Mouse (Mus musculus) midbrain, embryonic 11.5 days (tissue): ENCODE data around the gene Aldh9a1. TPM values are rescaled to one million over a fixed set of nuclear protein-coding genes. Genes with fewer than 3 reads are reported as not detected.

Source experiments
- ATAC-seq: fragments of 200-750 bp; cut with Nextera tagmentation; 2 replicates; pipeline ENCODE4 v1.8.0; 2017; ENCODE audit warnings: moderate TSS enrichment, moderate library complexity; ENCODE audit not compliant: low FRiP score
- DNase-seq: peaks from one replicate; pipeline ENCODE4 v3.0.0; 2015; ENCODE audit warnings: low spot score; ENCODE audit errors: missing footprints
- H3K27ac ChIP-seq: fragments of 300-500 bp; sonication (generic); 2 replicates; pipeline ENCODE4 v1.5.1; 2014; ENCODE audit warnings: low read depth, low read length
- H3K27me3 ChIP-seq: fragments of 300-500 bp; sonication (generic); 2 replicates; pipeline ENCODE4 v1.6.1; 2014; ENCODE audit warnings: mild to moderate bottlenecking, low read length, moderate library complexity, mixed read lengths; ENCODE audit not compliant: control insufficient read depth, insufficient read depth
- H3K36me3 ChIP-seq: fragments of 300-500 bp; sonication (generic); 2 replicates; pipeline ENCODE4 v1.6.1; 2014; ENCODE audit warnings: mild to moderate bottlenecking, low read length, moderate library complexity, mixed read lengths; ENCODE audit not compliant: control insufficient read depth, insufficient read depth
- H3K4me1 ChIP-seq: fragments of 300-500 bp; sonication (generic); 2 replicates; pipeline ENCODE4 v1.6.1; 2014; ENCODE audit warnings: low read length; ENCODE audit not compliant: control insufficient read depth, insufficient read depth
- H3K4me2 ChIP-seq: fragments of 300-500 bp; sonication (generic); 2 replicates; pipeline ENCODE4 v1.6.1; 2014; ENCODE audit warnings: mild to moderate bottlenecking, moderate library complexity
- H3K4me3 ChIP-seq: fragments of 300-500 bp; sonication (generic); 2 replicates; pipeline ENCODE4 v1.5.1; 2014; ENCODE audit warnings: low read depth, low read length
- H3K9ac ChIP-seq: fragments of 300-500 bp; sonication (generic); 2 replicates; pipeline ENCODE4 v1.6.1; 2014; ENCODE audit warnings: low read length
- H3K9me3 ChIP-seq: fragments of 300-500 bp; sonication (generic); 2 replicates; pipeline ENCODE4 v1.6.1; 2016; ENCODE audit warnings: low read length; ENCODE audit not compliant: control insufficient read depth
- WGBS: fragments of 180-500 bp; shearing (Covaris S2); extraction: QIAGEN DNeasy Blood & Tissue Kit; methylation state at CpG from one replicate; pipeline ENCODE4 v1.1.7; 2014; 5-methylcytosine and 5-hydroxymethylcytosine counted together
- microRNA-seq: library from miRNA; unstranded; fragments of <30 nt; microRNA quantifications from one replicate; pipeline ENCODE4, GENCODE M21; 2017
- polyA plus RNA-seq: library from polyadenylated mRNA; unstranded; fragments of >200 nt; fragmentation: Nextera tagmentation; extraction: Ambion mirVana; gene quantifications from 2 replicates; pipeline ENCODE4 v1.2.1, GENCODE M21; 2014

The Aldh9a1 gene
- polyA plus RNA-seq, 1 experiment from 2014 or later = 36.5 TPM

GRCm38 (mm10) chr1:167393281-167393680, 43.5 kb downstream of the Aldh9a1 start:
- peaks cover 8% of the 10 kb centered on the region for H3K27me3 ChIP-seq
- peak overlapping the region; percentile 87 for H3K9ac ChIP-seq
- H3K36me3 ChIP-seq = no peaks in the 10 kb centered on the region
- peak; percentile 60 for ATAC-seq
- H3K4me2 ChIP-seq = peak overlapping the region; percentile 71
- 0 out of 2 replicates have a peak, but pooled peaks cover 7% of the 10 kb centered on the region for H3K4me1 ChIP-seq
- H3K9me3 ChIP-seq = no peaks in the 10 kb centered on the region
- H3K27ac ChIP-seq = no peak overlapping the region
- WGBS = 2% methylated on average over 15 of the region's 15 CpGs
- H3K4me3 ChIP-seq = peak overlapping the region; percentile 63
- DNase-seq = no peak

GRCm38 (mm10) chr1:167393683-167394492, 44.1 kb downstream of the Aldh9a1 start, which contains the start of gene Mgst3:
Gene Mgst3, minus strand, starts transcription at chr1:167393841.
- H3K27me3 ChIP-seq = peaks cover 8% of the 10 kb centered on the region
- no peaks in the 10 kb centered on the region for H3K36me3 ChIP-seq
- H3K9me3 ChIP-seq = no peaks in the 10 kb centered on the region
- H3K4me2 ChIP-seq = peak within 1 kb of the TSS; percentile 71
- ATAC-seq (peak; percentile 96), DNase-seq (peak; percentile 99)
- H3K27ac ChIP-seq = peak within 1 kb of the TSS; percentile 40; the same call in 1 of the 2 replicates
- 0 out of 2 replicates have a peak, but pooled peaks cover 7% of the 10 kb centered on the region for H3K4me1 ChIP-seq
- peak within 1 kb of the TSS; percentile 63 for H3K4me3 ChIP-seq
- peak within 1 kb of the TSS; percentile 87 for H3K9ac ChIP-seq
- under 1% methylated on average over 45 of the region's 45 CpGs for WGBS

- ATAC-seq = no peak
- Histone ChIP-seq H3K27ac (no peak overlapping the region), H3K27me3 (no peaks in the 10 kb centered on the region), H3K9ac (no peak overlapping the region), H3K4me1 (no peaks in the 10 kb centered on the region), H3K9me3 (no peaks in the 10 kb centered on the region), H3K4me2 (no peak overlapping the region), H3K36me3 (no peaks in the 10 kb centered on the region), H3K4me3 (no peak overlapping the region)
- DNase-seq = peak; percentile 12
- 85% methylated on average over 4 of the region's 4 CpGs for WGBS
Measured at GRCm38 (mm10) chr1:167405237-167405636, 55.4 kb downstream of the Aldh9a1 start.

GRCm38 (mm10) chr1:167409601-167410000, 59.8 kb downstream of the Aldh9a1 start:
- Histone ChIP-seq H3K36me3 (no peaks in the 10 kb centered on the region), H3K27ac (no peak overlapping the region), H3K4me3 (no peak overlapping the region), H3K4me1 (no peaks in the 10 kb centered on the region), H3K9me3 (no peaks in the 10 kb centered on the region), H3K27me3 (no peaks in the 10 kb centered on the region), H3K9ac (no peak overlapping the region), H3K4me2 (no peak overlapping the region)
- no peak for ATAC-seq
- peak; percentile 75 for DNase-seq
- WGBS = 76% methylated on average over 4 of the region's 4 CpGs

- Histone ChIP-seq H3K9ac (no peak overlapping the region), H3K4me3 (no peak overlapping the region), H3K9me3 (no peaks in the 10 kb centered on the region), H3K27ac (no peak overlapping the region), H3K4me1 (no peaks in the 10 kb centered on the region), H3K4me2 (no peak overlapping the region), H3K36me3 (no peaks in the 10 kb centered on the region), H3K27me3 (no peaks in the 10 kb centered on the region)
- no peak for ATAC-seq
- DNase-seq = no peak
- WGBS = 86% methylated on average over 12 of the region's 12 CpGs
Measured at GRCm38 (mm10) chr1:167411991-167412715, 62.4 kb downstream of the Aldh9a1 start.

- Histone ChIP-seq H3K4me1 (no peaks in the 10 kb centered on the region), H3K9ac (no peak overlapping the region), H3K9me3 (no peaks in the 10 kb centered on the region), H3K36me3 (no peaks in the 10 kb centered on the region), H3K4me3 (no peak overlapping the region), H3K27me3 (no peaks in the 10 kb centered on the region), H3K27ac (no peak overlapping the region), H3K4me2 (no peak overlapping the region)
- 3% methylated on average over 7 of the region's 7 CpGs for WGBS
- ATAC-seq = no peak
- peak; percentile 96 for DNase-seq
Measured at GRCm38 (mm10) chr1:167414846-167415245, 65.1 kb downstream of the Aldh9a1 start.

Small RNA genes within 50 kb of the gene (microRNA-seq; reads per million reads assigned to microRNA genes)
- gene Gm25911 = 19.1 reads per million, percentile 37 among the genes with 10 or more reads in this experiment

Other genes with a start within 250 kb of the Aldh9a1 start
- gene Uck2, start 64.7 kb upstream of the Aldh9a1 start, polyA plus RNA-seq = 110 and 113 TPM in 2 replicates
- 94.2 and 105 TPM in 2 replicates for gene Tmco1, start 41.6 kb upstream of the Aldh9a1 start, polyA plus RNA-seq
- gene Mgst3, start 43.9 kb downstream of the Aldh9a1 start, polyA plus RNA-seq = 58.9 and 60.8 TPM in 2 replicates
- gene Lrrc52, start 116.8 kb downstream of the Aldh9a1 start, polyA plus RNA-seq = not detected in 2 replicates
- 1.2 and 1.6 TPM in 2 replicates for gene Rxrg, start 248.4 kb downstream of the Aldh9a1 start, polyA plus RNA-seq